Mouse (Mus musculus): ENCODE results near the gene Gm11937. TPM values are rescaled to one million over a fixed set of nuclear protein-coding genes. Genes with fewer than 3 reads are reported as not detected.

The Gm11937 gene
- polyA plus RNA-seq, 1 experiment from 2014 or later: not detected

- Histone ChIP-seq H3K9me3 (ENCODE audit: control insufficient read depth, low read length) (no peaks in the 10 kb centered on the region), H3K36me3 (ENCODE audit: control insufficient read depth, insufficient read depth, low read length) (no peaks in the 10 kb centered on the region), H3K4me2 (no peak within 1 kb of the TSS), H3K27ac (ENCODE audit: low read depth, low read length) (no peak within 1 kb of the TSS), H3K9ac (ENCODE audit: low read depth, low read length) (no peak within 1 kb of the TSS; the same call in 1 of the 2 replicates), H3K27me3 (replicated peaks; ENCODE audit: control insufficient read depth, insufficient read depth, low read length) (no peaks in the 10 kb centered on the region), H3K4me3 (ENCODE audit: low read depth, low read length) (no peak within 1 kb of the TSS), H3K4me1 (replicated peaks; ENCODE audit: control insufficient read depth, insufficient read depth, low read length) (no peaks in the 10 kb centered on the region)
- DNase-seq (ENCODE audit: low spot score) (no peak), ATAC-seq (replicated peaks; ENCODE audit: low FRiP score) (no peak)
- 87% methylated on average over 7 of the region's 7 CpGs for WGBS
Measured at GRCm38 (mm10) chr11:99566530-99566929, 43.5 kb downstream of the Gm11937 start, which contains the start of gene Krtap3-1. Gene Krtap3-1, minus strand, starts transcription at chr11:99566630.

GRCm38 (mm10) chr11:99562580-99562979, 47.4 kb downstream of the Gm11937 start:
- DNase-seq (ENCODE audit: low spot score) (no peak), ATAC-seq (replicated peaks; ENCODE audit: low FRiP score) (no peak)
- H3K4me2 ChIP-seq: no peak overlapping the region
- no peaks in the 10 kb centered on the region for H3K27me3 ChIP-seq (replicated peaks; ENCODE audit: control insufficient read depth, insufficient read depth, low read length)
- no peak overlapping the region for H3K27ac ChIP-seq (ENCODE audit: low read depth, low read length)
- no peaks in the 10 kb centered on the region for H3K4me1 ChIP-seq (replicated peaks; ENCODE audit: control insufficient read depth, insufficient read depth, low read length)
- H3K4me3 ChIP-seq (ENCODE audit: low read depth, low read length): no peak overlapping the region
- no peak overlapping the region for H3K9ac ChIP-seq (ENCODE audit: low read depth, low read length)
- H3K36me3 ChIP-seq (ENCODE audit: control insufficient read depth, insufficient read depth, low read length): no peaks in the 10 kb centered on the region
- no peaks in the 10 kb centered on the region for H3K9me3 ChIP-seq (ENCODE audit: control insufficient read depth, low read length)
- 77% methylated on average over 6 of the region's 6 CpGs for WGBS

Other genes with a start within 250 kb of the Gm11937 start
- gene Krt28, start 235.3 kb downstream of the Gm11937 start, polyA plus RNA-seq (2014; fragmentation: Nextera tagmentation; extraction: Ambion mirVana): 0.32 TPM in 1 of 2 replicates, not detected in the other
- 10.0 and 13.1 TPM in 2 replicates for gene Krt10, start 220.8 kb downstream of the Gm11937 start, polyA plus RNA-seq (2014; fragmentation: Nextera tagmentation; extraction: Ambion mirVana)
- gene Krt12, start 187.9 kb downstream of the Gm11937 start, polyA plus RNA-seq (2014; fragmentation: Nextera tagmentation; extraction: Ambion mirVana): not detected in 2 replicates
- gene Krt20, start 172.0 kb downstream of the Gm11937 start, polyA plus RNA-seq (2014; fragmentation: Nextera tagmentation; extraction: Ambion mirVana): 32.1 and 34.1 TPM in 2 replicates
- 0.38 TPM in 2 replicates for gene Krt23, start 117.1 kb downstream of the Gm11937 start, polyA plus RNA-seq (2014; fragmentation: Nextera tagmentation; extraction: Ambion mirVana)
- not detected in 2 replicates for gene Krt39, start 88.9 kb downstream of the Gm11937 start, polyA plus RNA-seq (2014; fragmentation: Nextera tagmentation; extraction: Ambion mirVana)
- 0.21 TPM in 1 of 2 replicates, not detected in the other for gene Krt40, start 67.0 kb downstream of the Gm11937 start, polyA plus RNA-seq (2014; fragmentation: Nextera tagmentation; extraction: Ambion mirVana)
- not detected in 2 replicates for gene Krtap3-3, start 59.3 kb downstream of the Gm11937 start, polyA plus RNA-seq (2014; fragmentation: Nextera tagmentation; extraction: Ambion mirVana)
- not detected in 2 replicates for gene Krtap3-2, start 53.3 kb downstream of the Gm11937 start, polyA plus RNA-seq (2014; fragmentation: Nextera tagmentation; extraction: Ambion mirVana)
- gene Gm11939, start 50.7 kb downstream of the Gm11937 start, polyA plus RNA-seq (2014; fragmentation: Nextera tagmentation; extraction: Ambion mirVana): not detected in 2 replicates
- not detected in 2 replicates for gene Krtap3-1, start 43.6 kb downstream of the Gm11937 start, polyA plus RNA-seq (2014; fragmentation: Nextera tagmentation; extraction: Ambion mirVana)
- gene Krtap1-5, start 29.2 kb downstream of the Gm11937 start, polyA plus RNA-seq (2014; fragmentation: Nextera tagmentation; extraction: Ambion mirVana): not detected in 2 replicates
- not detected in 2 replicates for gene Krtap1-4, start 26.5 kb downstream of the Gm11937 start, polyA plus RNA-seq (2014; fragmentation: Nextera tagmentation; extraction: Ambion mirVana)
- not detected in 2 replicates for gene Krtap1-3, start 18.9 kb downstream of the Gm11937 start, polyA plus RNA-seq (2014; fragmentation: Nextera tagmentation; extraction: Ambion mirVana)
- not detected in 2 replicates for gene Krtap9-3, start 12.1 kb downstream of the Gm11937 start, polyA plus RNA-seq (2014; fragmentation: Nextera tagmentation; extraction: Ambion mirVana)
- not detected in 2 replicates for gene Gm11938, start 6.9 kb downstream of the Gm11937 start, polyA plus RNA-seq (2014; fragmentation: Nextera tagmentation; extraction: Ambion mirVana)
- not detected in 2 replicates for gene Krtap2-4, start 4.7 kb upstream of the Gm11937 start, polyA plus RNA-seq (2014; fragmentation: Nextera tagmentation; extraction: Ambion mirVana)
- gene Gm11562, start 10.2 kb upstream of the Gm11937 start, polyA plus RNA-seq (2014; fragmentation: Nextera tagmentation; extraction: Ambion mirVana): not detected in 2 replicates
- not detected in 2 replicates for gene Krtap4-1, start 18.0 kb upstream of the Gm11937 start, polyA plus RNA-seq (2014; fragmentation: Nextera tagmentation; extraction: Ambion mirVana)
- gene Krtap4-2, start 24.9 kb upstream of the Gm11937 start, polyA plus RNA-seq (2014; fragmentation: Nextera tagmentation; extraction: Ambion mirVana): not detected in 2 replicates
- gene Krtap4-7, start 33.9 kb upstream of the Gm11937 start, polyA plus RNA-seq (2014; fragmentation: Nextera tagmentation; extraction: Ambion mirVana): not detected in 2 replicates
- gene Gm11555, start 40.0 kb upstream of the Gm11937 start, polyA plus RNA-seq (2014; fragmentation: Nextera tagmentation; extraction: Ambion mirVana): not detected in 2 replicates
- gene Gm11563, start 48.8 kb upstream of the Gm11937 start, polyA plus RNA-seq (2014; fragmentation: Nextera tagmentation; extraction: Ambion mirVana): not detected in 2 replicates
- gene Krtap4-6, start 55.8 kb upstream of the Gm11937 start, polyA plus RNA-seq (2014; fragmentation: Nextera tagmentation; extraction: Ambion mirVana): not detected in 2 replicates
- gene Gm14190, start 80.6 kb upstream of the Gm11937 start, polyA plus RNA-seq (2014; fragmentation: Nextera tagmentation; extraction: Ambion mirVana): not detected in 2 replicates
- not detected in 2 replicates for gene Gm14180, start 124.1 kb upstream of the Gm11937 start, polyA plus RNA-seq (2014; fragmentation: Nextera tagmentation; extraction: Ambion mirVana)
- not detected in 2 replicates for gene Gm11595, start 162.7 kb upstream of the Gm11937 start, polyA plus RNA-seq (2014; fragmentation: Nextera tagmentation; extraction: Ambion mirVana)
- not detected in 2 replicates for gene Krtap4-8, start 170.5 kb upstream of the Gm11937 start, polyA plus RNA-seq (2014; fragmentation: Nextera tagmentation; extraction: Ambion mirVana)
- gene Krtap4-9, start 175.0 kb upstream of the Gm11937 start, polyA plus RNA-seq (2014; fragmentation: Nextera tagmentation; extraction: Ambion mirVana): not detected in 2 replicates
- not detected in 2 replicates for gene Gm11596, start 183.3 kb upstream of the Gm11937 start, polyA plus RNA-seq (2014; fragmentation: Nextera tagmentation; extraction: Ambion mirVana)
- not detected in 2 replicates for gene Gm11569, start 188.7 kb upstream of the Gm11937 start, polyA plus RNA-seq (2014; fragmentation: Nextera tagmentation; extraction: Ambion mirVana)
- gene Gm11554, start 194.3 kb upstream of the Gm11937 start, polyA plus RNA-seq (2014; fragmentation: Nextera tagmentation; extraction: Ambion mirVana): not detected in 2 replicates
- not detected in 2 replicates for gene Krtap4-13, start 199.7 kb upstream of the Gm11937 start, polyA plus RNA-seq (2014; fragmentation: Nextera tagmentation; extraction: Ambion mirVana)
- gene Gm11564, start 205.5 kb upstream of the Gm11937 start, polyA plus RNA-seq (2014; fragmentation: Nextera tagmentation; extraction: Ambion mirVana): not detected in 2 replicates
- gene 2300003K06Rik, start 227.9 kb upstream of the Gm11937 start, polyA plus RNA-seq (2014; fragmentation: Nextera tagmentation; extraction: Ambion mirVana): not detected in 2 replicates
- gene Krtap4-16, start 241.4 kb upstream of the Gm11937 start, polyA plus RNA-seq (2014; fragmentation: Nextera tagmentation; extraction: Ambion mirVana): not detected in 2 replicates
- not detected in 2 replicates for gene Gm11568, start 247.7 kb upstream of the Gm11937 start, polyA plus RNA-seq (2014; fragmentation: Nextera tagmentation; extraction: Ambion mirVana)

Measured in liver, embryonic 11.5 days (tissue).